Mouse (Mus musculus) heart, adult 2 months (tissue): Measurements from ENCODE around the gene Pabpn1.

Experiments
- CTCF ChIP-seq: fragments of 200-600 bp; IDR thresholded peaks from 2 replicates; pipeline ENCODE4 v1.8.1; 2022; ENCODE audit warnings: antibody characterized with exemption, mild to moderate bottlenecking, moderate library complexity
- EP300 ChIP-seq: fragments of 200-500 bp; IDR thresholded peaks from 2 replicates; pipeline ENCODE4 v1.6.1; 2011; ENCODE audit warnings: low read depth, low read length, control low read depth; ENCODE audit not compliant: insufficient read depth
- POLR2A ChIP-seq: fragments of 200-500 bp; IDR thresholded peaks from 2 replicates; pipeline ENCODE4 v1.6.1; 2011; ENCODE audit warnings: mild to moderate bottlenecking, low read depth, low read length, control low read depth; ENCODE audit not compliant: insufficient read depth

GRCm38 (mm10) chr14:54929801-54930200, 37.5 kb downstream of the Pabpn1 start:
- TF ChIP-seq CTCF, result no peak
- no peak for TF ChIP-seq POLR2A
- TF ChIP-seq EP300, result no peak
